Mouse (Mus musculus) adrenal gland, adult 8-10 months (tissue): ENCODE measurements around the gene Ripor3. TPM values are rescaled to one million over a fixed set of nuclear protein-coding genes. Genes with fewer than 3 reads are reported as not detected.

Experiments
- DNase-seq: peaks from one replicate; pipeline ENCODE4 v3.0.0; 2022
- total RNA-seq, 4 experiments: library from RNA; stranded (reverse); gene quantifications; 2 replicates each; pipeline ENCODE4 v1.2.4; 2022

The Ripor3 gene
- total RNA-seq, 4 experiments from 2014 or later: 1.5 to 4.4 (median 3.3) TPM

DNA sequence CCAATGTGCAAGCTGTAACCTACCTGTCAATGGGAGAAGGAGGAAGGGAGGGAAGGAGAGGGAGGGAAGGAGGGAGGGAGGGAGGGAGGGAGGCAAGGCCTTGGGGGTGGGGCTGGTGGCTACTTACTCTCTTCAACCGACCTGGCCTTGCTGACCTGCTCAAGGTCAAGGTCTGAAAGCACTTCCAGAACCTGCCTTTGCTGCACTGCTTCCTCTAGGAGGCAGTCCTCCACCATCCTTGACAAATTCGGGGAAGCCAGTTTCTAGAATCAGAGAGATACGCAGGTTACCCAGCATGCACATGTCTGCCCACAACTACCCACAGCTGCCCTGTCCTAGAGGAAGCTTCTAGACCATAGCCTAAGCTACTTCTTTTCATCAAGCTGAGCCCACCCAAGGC lies 25.5 kb downstream of the Ripor3 start:
- no peak for DNase-seq

DNA sequence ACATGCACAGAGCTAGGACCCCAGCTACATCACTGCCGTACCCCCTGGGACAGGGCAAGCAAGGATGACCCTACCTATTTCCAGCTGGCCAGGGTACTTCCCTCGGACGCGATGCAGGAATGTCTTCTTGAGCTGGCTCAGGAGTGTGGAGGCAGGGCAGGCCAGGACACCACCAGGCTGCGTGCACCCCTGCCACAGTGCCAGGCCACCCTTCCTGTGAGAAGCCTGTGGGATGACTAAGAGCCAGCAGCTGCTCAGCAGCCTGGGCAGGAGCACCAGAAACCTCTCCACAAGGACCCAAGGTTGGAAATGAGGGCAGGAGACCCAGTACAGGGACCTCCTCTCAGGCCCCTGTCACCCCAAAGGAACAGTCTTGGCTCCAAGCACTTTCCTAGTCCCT lies 26.0 kb downstream of the Ripor3 start:
- DNase-seq: no peak

- DNase-seq: no peak
These were observed 27.8 kb downstream of the Ripor3 start for GRCm38 (mm10) chr2:167982646-167983045.

DNA sequence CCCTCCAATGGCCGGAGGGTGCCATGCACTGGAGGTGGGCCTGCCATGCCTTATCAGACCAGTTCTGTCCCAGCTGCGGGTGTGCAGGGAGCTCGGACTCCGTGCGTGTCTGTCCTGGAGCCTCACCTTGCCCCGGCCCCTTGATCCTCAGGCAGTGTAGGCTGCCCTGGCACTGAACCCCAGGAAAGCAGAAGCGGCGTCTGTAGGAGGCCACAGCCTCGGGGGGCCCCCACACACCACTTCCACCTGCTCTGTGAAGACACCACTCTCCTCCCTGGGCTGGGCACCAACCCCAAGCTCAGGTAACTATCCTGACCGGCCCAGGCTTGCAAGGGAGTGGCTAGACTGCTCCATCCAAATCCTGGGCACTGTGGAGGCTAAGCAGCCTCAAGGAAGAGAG lies 30.0 kb downstream of the Ripor3 start:
- DNase-seq: no peak

GRCm38 (mm10) chr2:167978271-167978670 lies 32.1 kb downstream of the Ripor3 start:
- no peak for DNase-seq

DNA sequence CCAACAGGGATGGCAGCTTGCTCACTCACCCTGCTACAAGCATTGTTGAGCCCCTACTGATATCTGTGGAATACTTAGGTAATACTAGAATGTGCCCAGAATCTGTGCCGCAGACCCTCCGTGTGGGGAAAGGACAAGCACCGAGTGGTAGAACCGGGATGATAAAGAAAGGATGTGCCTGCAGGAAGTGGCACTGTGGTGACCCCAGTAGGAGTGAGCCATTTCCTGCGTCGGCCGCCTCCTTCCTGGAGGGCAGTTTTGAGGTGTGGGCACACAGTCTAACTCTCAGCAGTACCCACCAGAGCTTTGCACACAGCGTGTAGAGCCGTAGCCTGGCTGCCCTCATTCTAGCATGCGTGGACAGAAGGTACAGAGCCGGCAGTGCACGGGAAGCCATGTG lies 34.7 kb downstream of the Ripor3 start:
- DNase-seq: no peak

DNA sequence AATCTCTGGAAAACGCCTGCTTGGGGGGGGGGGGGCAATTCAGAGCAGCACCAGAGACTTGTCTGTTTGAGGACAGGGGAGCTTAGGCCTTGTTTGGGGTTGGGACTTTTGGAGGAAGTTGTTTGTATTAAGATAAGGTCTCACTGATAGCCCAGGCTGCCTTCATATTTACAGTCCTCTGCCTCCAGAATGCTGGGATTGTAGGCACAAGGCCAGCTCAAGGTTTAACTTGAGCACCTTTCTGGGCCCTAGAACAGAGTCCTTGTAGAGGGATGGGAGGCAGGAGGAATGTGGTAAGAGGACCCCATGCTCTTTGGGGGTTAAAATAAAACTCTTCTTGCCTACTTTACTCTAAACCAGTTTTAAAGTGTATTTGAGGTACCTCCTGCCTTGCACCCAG lies 37.6 kb downstream of the Ripor3 start:
- no peak for DNase-seq

- no peak for DNase-seq
These were observed 38.3 kb downstream of the Ripor3 start for GRCm38 (mm10) chr2:167972146-167972545.

- no peak for DNase-seq
These were observed 40.4 kb downstream of the Ripor3 start for GRCm38 (mm10) chr2:167969851-167970541.

GRCm38 (mm10) chr2:167968504-167968903 lies 41.9 kb downstream of the Ripor3 start:
- no peak for DNase-seq

- DNase-seq: no peak
These were observed 44.5 kb downstream of the Ripor3 start for GRCm38 (mm10) chr2:167965911-167966310.

DNA sequence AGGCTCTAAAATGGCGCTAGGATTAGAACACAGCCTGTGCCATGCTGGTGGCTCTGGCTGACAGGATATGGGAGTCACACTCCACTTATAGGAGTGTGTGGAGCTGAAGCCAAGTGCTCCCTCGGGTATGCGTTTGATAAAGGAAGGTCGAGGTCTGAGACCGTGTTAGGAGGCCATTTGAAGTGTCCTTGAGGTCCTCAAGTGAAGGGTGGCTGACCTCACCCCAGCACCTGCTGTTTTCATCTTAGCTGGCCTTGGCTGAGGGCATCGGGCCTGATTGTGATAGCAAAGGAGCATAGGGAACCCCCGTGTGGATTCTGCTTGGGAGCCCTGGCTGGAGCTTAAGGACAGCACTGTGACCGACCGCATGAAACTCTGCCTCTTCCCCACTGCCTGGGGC lies 46.1 kb downstream of the Ripor3 start:
- DNase-seq: peak; percentile 39

GRCm38 (mm10) chr2:167963778-167964300 lies 46.6 kb downstream of the Ripor3 start:
- no peak for DNase-seq

DNA sequence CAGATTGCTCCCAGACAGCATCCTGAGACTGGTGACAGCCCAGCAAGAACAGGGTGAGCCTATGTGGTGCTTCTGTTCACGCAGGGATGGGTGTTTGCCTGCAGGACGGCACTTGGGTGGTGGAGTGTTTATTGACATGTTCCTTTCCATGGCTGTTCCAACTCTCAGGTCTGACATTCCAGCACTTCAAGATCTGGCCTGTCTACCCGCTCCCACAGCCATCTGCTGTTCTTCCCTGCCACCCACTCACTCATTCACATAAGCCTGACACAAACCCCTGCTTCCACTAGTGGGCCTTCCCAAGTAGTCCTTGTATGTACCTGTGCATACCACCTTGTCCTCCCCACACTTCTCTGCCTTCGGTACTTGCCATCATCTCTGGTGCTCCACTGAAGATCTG lies 47.2 kb downstream of the Ripor3 start:
- no peak for DNase-seq

DNA sequence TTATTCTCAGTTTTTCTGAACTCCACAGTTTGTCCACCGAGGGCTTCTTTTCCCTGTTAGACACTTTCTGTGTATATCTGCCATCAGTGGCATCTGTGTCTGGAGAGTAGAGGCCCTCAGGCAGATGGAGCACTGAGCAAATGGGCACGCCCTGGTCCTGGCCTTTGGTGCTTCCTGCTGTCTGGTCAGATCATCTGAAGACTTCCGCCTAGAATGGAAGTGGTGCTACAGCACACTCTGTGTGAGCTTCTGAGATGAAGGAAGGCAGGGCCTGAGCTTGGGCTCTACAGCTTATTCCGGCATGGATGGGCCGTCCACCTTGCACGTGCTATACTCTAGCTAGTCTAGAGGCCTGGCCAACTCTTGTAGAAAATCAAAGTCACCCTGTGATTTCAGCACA lies 48.1 kb downstream of the Ripor3 start:
- DNase-seq: no peak

- no peak for DNase-seq
These were observed 49.8 kb downstream of the Ripor3 start for GRCm38 (mm10) chr2:167960584-167960983.

GRCm38 (mm10) chr2:167959996-167960395 lies 50.4 kb downstream of the Ripor3 start:
- DNase-seq: no peak

DNA sequence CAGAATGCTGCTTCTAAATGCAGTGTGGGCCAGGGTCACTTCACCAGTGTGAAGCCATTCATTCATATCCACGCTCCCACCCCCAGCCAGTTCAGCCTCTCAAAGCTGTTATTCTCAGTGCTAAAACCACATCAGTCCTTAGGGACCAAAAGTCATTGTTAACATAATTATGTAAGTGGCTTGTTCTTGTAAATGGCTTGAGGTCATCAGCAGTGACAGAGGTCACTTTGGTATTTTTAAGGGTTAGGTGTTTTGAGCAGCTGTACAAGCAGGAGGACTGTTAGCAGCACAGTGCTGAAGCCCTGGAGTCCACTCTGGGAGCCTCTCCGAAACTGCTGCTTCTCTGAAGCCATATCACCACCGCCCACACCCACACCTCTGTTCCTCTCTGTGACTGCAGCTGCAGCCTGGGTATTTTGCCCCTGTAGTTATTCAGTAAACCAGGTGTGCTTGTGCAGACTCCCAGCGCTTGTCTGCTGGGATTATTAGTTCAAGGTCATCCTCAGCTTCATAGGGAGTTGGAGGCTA lies 51.0 kb downstream of the Ripor3 start:
- DNase-seq: no peak

DNA sequence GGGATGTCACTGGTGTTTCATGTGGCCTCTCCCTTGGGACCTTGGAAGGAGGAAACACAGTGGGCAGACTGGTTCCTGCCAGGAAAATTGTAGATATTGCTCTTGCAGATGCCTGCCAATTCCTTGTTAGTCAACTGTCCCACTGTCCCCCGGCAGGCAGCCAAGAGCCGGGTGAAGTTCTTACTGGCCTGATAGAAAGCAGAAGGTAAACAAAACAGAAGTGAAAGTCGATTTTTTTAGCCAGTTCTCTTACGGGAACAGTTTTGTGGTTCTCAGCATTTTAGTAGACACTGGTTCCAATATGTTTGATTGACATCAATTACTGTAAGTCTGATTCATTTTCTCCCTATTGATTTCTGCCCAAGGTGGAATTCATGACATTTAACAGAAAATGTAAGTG lies 51.6 kb downstream of the Ripor3 start:
- peak; percentile 93 for DNase-seq

DNA sequence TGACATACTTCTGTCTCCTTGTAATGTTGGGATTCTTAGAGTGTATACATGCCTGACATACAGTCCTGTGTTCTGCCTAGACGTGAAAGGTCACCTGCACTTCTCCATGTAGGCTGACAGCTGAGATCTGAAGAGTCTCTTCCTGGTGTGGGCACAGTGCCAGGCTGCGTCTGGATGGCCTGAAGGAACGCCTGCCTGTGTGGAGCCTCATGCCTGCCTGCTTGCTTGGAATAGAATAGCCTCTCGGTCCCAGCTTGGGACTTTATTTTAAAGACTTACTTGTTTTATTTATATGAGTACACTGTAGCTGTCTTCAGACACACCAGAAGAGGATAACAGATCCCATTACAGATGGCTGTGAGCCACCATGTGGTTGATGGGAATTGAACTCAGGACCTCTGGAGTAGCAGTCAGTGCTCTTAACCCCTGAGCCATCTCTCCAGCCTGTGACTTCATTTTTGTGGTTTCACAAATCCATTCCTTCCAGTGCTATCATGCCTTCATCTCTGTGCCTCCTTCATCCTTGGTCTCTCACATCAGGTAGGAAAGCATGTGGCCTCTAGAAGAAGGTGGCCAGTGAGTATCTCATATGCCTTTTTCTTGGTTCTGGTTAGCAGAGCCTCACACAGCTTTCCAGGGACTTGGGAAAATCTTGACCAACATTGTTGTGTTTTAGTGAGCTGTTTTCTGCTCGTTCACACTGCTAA lies 52.2 kb downstream of the Ripor3 start:
- DNase-seq: no peak

DNA sequence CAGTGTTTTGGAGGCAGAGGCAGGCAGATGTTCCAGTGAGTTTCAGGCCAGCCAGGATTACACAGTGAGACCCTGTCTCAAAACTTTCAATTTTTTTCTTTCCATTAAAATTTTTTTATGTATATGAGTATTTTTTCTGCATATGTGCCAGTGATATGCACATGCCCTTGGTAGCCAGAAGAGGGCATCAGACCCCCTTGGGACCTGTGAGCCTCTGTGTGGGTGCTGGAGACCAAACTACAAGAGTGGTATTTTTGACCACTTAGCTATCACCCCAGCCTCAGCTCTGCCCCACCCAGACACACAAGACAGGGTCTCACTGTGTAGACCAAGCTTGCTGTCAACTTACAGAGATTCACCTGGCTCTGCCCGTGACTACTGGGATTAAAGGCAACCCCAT lies 52.9 kb downstream of the Ripor3 start:
- DNase-seq: no peak

DNA sequence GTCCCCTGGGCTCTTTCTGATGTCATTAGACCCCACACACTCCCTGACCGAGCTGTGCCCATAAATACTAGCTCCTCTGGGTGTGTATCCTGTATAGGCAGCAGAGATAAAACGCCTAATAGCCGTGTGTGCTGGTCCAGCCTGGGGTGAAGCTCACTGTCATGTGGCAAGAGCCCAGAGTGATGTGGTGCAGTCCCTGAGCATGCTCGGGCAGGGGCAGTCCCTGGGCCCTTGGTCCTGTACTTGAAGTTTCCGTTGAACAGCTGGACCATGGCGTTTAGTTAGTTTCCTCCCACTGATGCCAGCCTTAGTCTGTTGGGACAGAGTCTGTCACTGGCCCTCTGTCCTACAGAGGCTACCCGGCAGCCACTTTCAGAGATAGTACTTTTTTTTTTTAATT lies 55.5 kb downstream of the Ripor3 start:
- no peak for DNase-seq

- DNase-seq: no peak
These were observed 56.6 kb downstream of the Ripor3 start for GRCm38 (mm10) chr2:167953819-167954218.
